Mouse (Mus musculus) midbrain, postnatal 0 days (tissue): ENCODE measurements around the gene Pde4a. TPM values are rescaled to one million over a fixed set of nuclear protein-coding genes. Genes with fewer than 3 reads are reported as not detected.
A peak's percentile ranks its signal among the peaks of the same experiment; 100 is the strongest.

ENCODE experiments used
- ATAC-seq: fragments of 200-750 bp; cut with Nextera tagmentation; 2 replicates; pipeline ENCODE4 v1.8.0; 2017; ENCODE audit warnings: moderate number of reproducible peaks, mild to moderate bottlenecking, moderate TSS enrichment, moderate library complexity; ENCODE audit not compliant: low FRiP score
- DNase-seq: peaks from one replicate; pipeline ENCODE4 v3.0.0-alpha.2; 2015; ENCODE audit warnings: low spot score
- H3K27ac ChIP-seq: fragments of 300-500 bp; sonication (generic); 2 replicates; pipeline ENCODE4 v1.5.1; 2014; ENCODE audit warnings: low read depth, mild to moderate bottlenecking, low read length, mixed read lengths
- H3K27me3 ChIP-seq: fragments of 300-500 bp; sonication (generic); 2 replicates; pipeline ENCODE4 v1.6.1; 2014; ENCODE audit warnings: low read length, control low read depth, mixed read lengths; ENCODE audit not compliant: insufficient read depth
- H3K36me3 ChIP-seq: fragments of 300-500 bp; sonication (generic); 2 replicates; pipeline ENCODE4 v1.6.1; 2014; ENCODE audit warnings: low read length, control low read depth, mixed read lengths; ENCODE audit not compliant: insufficient read depth
- H3K4me1 ChIP-seq: fragments of 300-500 bp; sonication (generic); 2 replicates; pipeline ENCODE4 v1.6.1; 2014; ENCODE audit warnings: mild to moderate bottlenecking, control low read depth, antibody characterized with exemption, low read length, mixed read lengths; ENCODE audit not compliant: insufficient read depth
- H3K4me2 ChIP-seq: fragments of 300-500 bp; sonication (generic); 2 replicates; pipeline ENCODE4 v1.6.1; 2014; ENCODE audit warnings: low read depth, mild to moderate bottlenecking, low read length, mixed read lengths; ENCODE audit not compliant: poor library complexity, severe bottlenecking
- H3K4me3 ChIP-seq: fragments of 300-500 bp; sonication (generic); 2 replicates; pipeline ENCODE4 v1.5.1; 2014; ENCODE audit warnings: low read depth, mild to moderate bottlenecking, low read length, moderate library complexity
- H3K9ac ChIP-seq: fragments of 300-500 bp; sonication (generic); replicated peaks from 2 replicates; pipeline ENCODE4 v1.6.1; 2014; ENCODE audit warnings: mild to moderate bottlenecking, low read length, moderate library complexity, mixed read lengths; ENCODE audit not compliant: poor library complexity, severe bottlenecking
- H3K9me3 ChIP-seq: fragments of 300-500 bp; sonication (generic); 2 replicates; pipeline ENCODE4 v1.6.1; 2016; ENCODE audit warnings: low read length, control low read depth
- CTCF ChIP-seq: IDR thresholded peaks from 2 replicates; pipeline ENCODE4 v1.5.1; 2016; ENCODE audit warnings: antibody characterized with exemption, mild to moderate bottlenecking
- WGBS: fragments of 180-500 bp; shearing (Covaris S2); extraction: QIAGEN DNeasy Blood & Tissue Kit; methylation state at CpG from one replicate; pipeline ENCODE4 v1.1.7; 2014; 5-methylcytosine and 5-hydroxymethylcytosine counted together
- polyA plus RNA-seq: library from polyadenylated mRNA; unstranded; fragments of >200 nt; fragmentation: Nextera tagmentation; extraction: Ambion mirVana; gene quantifications from 2 replicates; pipeline ENCODE4 v1.2.1, GENCODE M21; 2015
- total RNA-seq: library from RNA; depleted of rRNA; stranded (reverse); fragments of >200 nt; gene quantifications from 2 replicates; pipeline ENCODE4 v1.2.3, GENCODE M21; 2014

Pde4a gene
- total and polyA plus RNA-seq, 2 experiments from 2014 or later, result 46.5 to 59.8 TPM

DNA sequence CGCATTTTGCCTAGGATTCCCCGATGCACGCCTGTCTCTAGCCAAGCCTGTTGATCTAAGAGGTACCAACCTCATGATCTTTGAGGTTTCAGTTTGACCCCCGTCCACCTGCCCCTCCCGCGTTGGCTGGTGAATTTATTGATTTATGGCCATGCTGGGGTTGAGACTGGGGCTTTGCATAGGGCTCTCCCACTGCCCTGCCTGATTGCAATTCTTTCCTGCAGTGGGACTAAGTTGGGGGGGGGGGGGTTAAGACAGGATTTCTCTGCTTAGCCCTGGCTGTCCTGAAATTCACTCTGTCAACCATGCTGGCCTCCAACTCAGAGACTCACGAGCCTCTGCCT is 59.9 kb downstream of the Pde4a start:
- Histone ChIP-seq H3K9me3 (no peaks in the 10 kb centered on the region), H3K4me1 (peaks cover 2% of the 10 kb centered on the region; the same call in 1 of the 2 replicates), H3K9ac (no peak overlapping the region), H3K4me3 (no peak overlapping the region), H3K36me3 (peaks cover 11% of the 10 kb centered on the region), H3K27ac (no peak overlapping the region), H3K4me2 (peak overlapping the region; percentile 33), H3K27me3 (no peaks in the 10 kb centered on the region)
- DNase-seq (no peak), ATAC-seq (no peak)
- no peak for TF ChIP-seq CTCF
- 18% methylated on average over 7 of the region's 7 CpGs for WGBS

- Histone ChIP-seq H3K9ac (peak overlapping the region; percentile 26; the same call in 1 of the 2 replicates), H3K4me2 (peak overlapping the region; percentile 38), H3K27ac (no peak overlapping the region), H3K9me3 (no peaks in the 10 kb centered on the region), H3K36me3 (peaks cover 21% of the 10 kb centered on the region), H3K4me3 (peak overlapping the region; percentile 23), H3K4me1 (0 out of 2 replicates have a peak, but pooled peaks cover 2% of the 10 kb centered on the region), H3K27me3 (no peaks in the 10 kb centered on the region)
- DNase-seq (peak; percentile 43), ATAC-seq (peak; percentile 47; the same call in 1 of the 2 replicates)
- WGBS, result 11% methylated on average over 16 of the region's 16 CpGs
- no peak for TF ChIP-seq CTCF
Measured at GRCm38 (mm10) chr9:21227342-21227741, 61.8 kb downstream of the Pde4a start.

DNA sequence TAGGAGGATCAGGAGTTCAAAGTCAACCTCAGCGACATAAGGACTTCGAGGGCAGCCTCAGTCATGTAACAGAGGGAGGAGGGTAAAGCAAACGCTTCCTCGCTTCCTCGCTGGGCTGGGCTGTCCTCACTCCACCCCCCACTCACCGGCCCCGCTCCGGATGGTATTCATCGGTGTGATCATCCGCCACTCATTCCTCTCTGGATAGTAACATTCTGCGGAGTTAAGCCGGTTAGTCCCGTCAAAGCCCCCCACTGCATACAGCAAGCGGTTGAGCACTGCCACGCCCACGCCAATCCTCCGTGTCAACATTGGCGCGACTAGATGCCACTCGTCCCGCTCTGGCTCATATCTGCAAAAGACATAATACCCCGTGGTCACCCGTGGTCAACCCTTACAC is 66.0 kb downstream of the Pde4a start:
- Histone ChIP-seq H3K4me1 (0 out of 2 replicates have a peak, but pooled peaks cover 2% of the 10 kb centered on the region), H3K27me3 (no peaks in the 10 kb centered on the region), H3K4me3 (no peak overlapping the region), H3K4me2 (no peak overlapping the region), H3K9ac (no peak overlapping the region), H3K36me3 (peaks cover 38% of the 10 kb centered on the region), H3K9me3 (no peaks in the 10 kb centered on the region), H3K27ac (no peak overlapping the region)
- DNase-seq (no peak), ATAC-seq (no peak)
- WGBS, result 47% methylated on average over 23 of the region's 23 CpGs
- no peak for TF ChIP-seq CTCF

DNA sequence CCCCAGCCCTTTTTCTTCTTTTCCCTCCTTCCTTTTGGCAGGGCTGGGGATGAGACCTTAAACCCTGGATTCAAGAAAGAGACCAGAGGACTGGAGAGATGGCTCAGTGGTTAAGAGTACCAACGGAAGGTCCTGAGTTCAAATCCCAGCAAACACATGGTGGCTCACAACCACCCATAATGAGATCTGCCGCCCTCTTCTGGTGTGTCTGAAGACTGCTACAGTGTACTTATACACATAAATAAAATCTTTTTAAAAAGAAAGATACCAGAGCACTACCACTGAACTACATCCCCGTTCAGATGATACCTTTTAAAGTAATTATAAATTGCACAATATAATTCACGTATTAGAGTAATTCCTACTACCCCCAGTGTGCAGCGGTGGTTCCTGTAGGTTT is 67.4 kb downstream of the Pde4a start:
- Histone ChIP-seq H3K9me3 (no peaks in the 10 kb centered on the region), H3K36me3 (peaks cover 38% of the 10 kb centered on the region)
- 93% methylated on average over 5 of the region's 5 CpGs for WGBS

DNA sequence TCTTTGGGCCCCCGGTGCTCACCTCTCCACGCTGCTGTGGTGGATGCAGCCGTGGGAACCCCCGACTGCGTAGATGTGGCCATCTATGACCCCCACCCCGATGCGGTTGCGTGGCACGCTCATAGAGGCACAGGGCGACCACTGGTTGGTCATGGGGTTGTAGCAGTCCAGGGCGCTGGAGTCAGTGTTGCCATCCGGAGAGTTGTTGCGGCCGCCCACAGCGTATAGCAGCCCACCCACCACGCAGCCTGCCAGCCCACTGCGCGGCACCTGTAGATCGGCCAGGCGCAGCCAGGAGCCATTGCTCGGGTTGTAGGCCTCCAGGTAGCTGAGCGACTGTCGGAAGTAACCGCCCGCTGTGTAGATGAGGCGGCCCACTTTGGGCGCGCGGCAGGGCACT is 67.9 kb downstream of the Pde4a start:
- DNase-seq, result no peak
- Histone ChIP-seq H3K4me3 (no peak overlapping the region), H3K4me2 (no peak overlapping the region), H3K27me3 (no peaks in the 10 kb centered on the region), H3K36me3 (peaks cover 38% of the 10 kb centered on the region), H3K27ac (no peak overlapping the region), H3K4me1 (peaks cover 6% of the 10 kb centered on the region), H3K9ac (no peak overlapping the region), H3K9me3 (no peaks in the 10 kb centered on the region)
- 89% methylated on average over 29 of the region's 29 CpGs for WGBS
- TF ChIP-seq CTCF, result no peak
- ATAC-seq, result no peak

More for the DNA sequence above, 67.4 kb downstream of the Pde4a start:
- H3K4me1 ChIP-seq, result peaks cover 6% of the 10 kb centered on the region
- no peak overlapping the region for H3K9ac ChIP-seq
- H3K4me2 ChIP-seq, result no peak overlapping the region
- no peak overlapping the region for H3K27ac ChIP-seq
- no peak overlapping the region for H3K4me3 ChIP-seq
- DNase-seq (no peak), ATAC-seq (no peak)
- no peaks in the 10 kb centered on the region for H3K27me3 ChIP-seq
- TF ChIP-seq CTCF, result peak; percentile 19; the same call in 1 of the 2 replicates

- H3K4me3 ChIP-seq, result no peak overlapping the region
- H3K4me1 ChIP-seq, result peaks cover 6% of the 10 kb centered on the region
- H3K4me2 ChIP-seq, result no peak overlapping the region
- no peak for TF ChIP-seq CTCF
- no peak for DNase-seq
- no peak for ATAC-seq
- WGBS, result 87% methylated on average over 28 of the region's 28 CpGs
- no peak overlapping the region for H3K27ac ChIP-seq
- H3K9ac ChIP-seq, result no peak overlapping the region
- no peaks in the 10 kb centered on the region for H3K9me3 ChIP-seq
- H3K36me3 ChIP-seq, result peaks cover 38% of the 10 kb centered on the region
- H3K27me3 ChIP-seq, result no peaks in the 10 kb centered on the region
Measured at GRCm38 (mm10) chr9:21233805-21234204, 68.3 kb downstream of the Pde4a start.
